Mouse (Mus musculus) limb, embryonic 13.5 days (tissue): Measurements from ENCODE around the gene Fbxo45. TPM values are rescaled to one million over a fixed set of nuclear protein-coding genes. Genes with fewer than 3 reads are reported as not detected.
"Not testable (repeated sequence)": the region's sequence is repeated elsewhere in the genome, so short reads cannot be mapped to it uniquely, and the experiment has no call there.

Experiments
- ATAC-seq: fragments of 200-750 bp; cut with Nextera tagmentation; 2 replicates; pipeline ENCODE4 v1.8.0; 2017; ENCODE audit warnings: low read depth, moderate number of reproducible peaks, moderate TSS enrichment; ENCODE audit not compliant: low FRiP score
- H3K27ac ChIP-seq: fragments of 300-500 bp; sonication (generic); 2 replicates; pipeline ENCODE4 v1.5.1; 2015; ENCODE audit warnings: inconsistent platforms, mild to moderate bottlenecking, moderate library complexity
- H3K27me3 ChIP-seq: fragments of 300-500 bp; sonication (generic); 2 replicates; pipeline ENCODE4 v1.6.1; 2015; ENCODE audit warnings: mild to moderate bottlenecking, inconsistent platforms
- H3K36me3 ChIP-seq: fragments of 300-500 bp; sonication (generic); 2 replicates; pipeline ENCODE4 v1.6.1; 2015; ENCODE audit warnings: inconsistent platforms, mild to moderate bottlenecking, moderate library complexity
- H3K4me1 ChIP-seq: fragments of 300-500 bp; sonication (generic); 2 replicates; pipeline ENCODE4 v1.6.1; 2015; ENCODE audit warnings: inconsistent platforms
- H3K4me2 ChIP-seq: fragments of 300-500 bp; sonication (generic); replicated peaks from 2 replicates; pipeline ENCODE4 v1.6.1; 2015; ENCODE audit warnings: inconsistent platforms, mild to moderate bottlenecking, moderate library complexity
- H3K4me3 ChIP-seq: fragments of 300-500 bp; sonication (generic); 2 replicates; pipeline ENCODE4 v1.5.1; 2015; ENCODE audit warnings: moderate library complexity, mild to moderate bottlenecking, inconsistent platforms
- H3K9ac ChIP-seq: fragments of 300-500 bp; sonication (generic); 2 replicates; pipeline ENCODE4 v1.6.1; 2015; ENCODE audit warnings: mild to moderate bottlenecking, inconsistent platforms
- H3K9me3 ChIP-seq: fragments of 300-500 bp; sonication (generic); 2 replicates; pipeline ENCODE4 v1.6.1; 2016; ENCODE audit warnings: inconsistent platforms
- WGBS: fragments of 180-500 bp; shearing (Covaris S2); methylation state at CpG from one replicate; pipeline ENCODE4 v1.1.7; 2015; 5-methylcytosine and 5-hydroxymethylcytosine counted together
- polyA plus RNA-seq: library from polyadenylated mRNA; unstranded; fragments of >200 nt; fragmentation: Nextera tagmentation; extraction: Ambion mirVana; gene quantifications from 2 replicates; pipeline ENCODE4 v1.2.1, GENCODE M21; 2015

Gene Fbxo45
- polyA plus RNA-seq = 10.5 and 12.3 TPM in 2 replicates

DNA sequence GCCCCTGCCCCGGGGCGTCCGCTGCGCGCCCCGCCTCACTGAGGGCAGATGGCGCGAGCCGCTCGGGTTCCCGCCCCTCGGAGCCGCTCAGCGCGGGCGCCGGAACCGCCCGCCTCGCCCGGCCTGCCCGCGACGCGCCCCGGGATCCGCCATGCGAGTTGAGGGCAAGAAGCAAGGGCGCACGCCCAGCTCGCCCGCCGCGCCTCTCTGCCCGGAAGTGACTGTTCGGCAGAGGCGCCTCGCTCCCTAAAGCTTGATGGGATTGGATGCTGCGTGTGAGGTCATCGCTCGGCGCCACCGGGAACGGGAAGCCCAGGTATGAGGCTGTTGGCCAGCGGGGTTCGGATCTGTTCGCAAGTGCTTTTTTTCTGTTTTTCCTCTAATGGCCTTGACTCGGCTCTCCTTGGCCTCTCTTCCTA, at the start of gene Fbxo45, which contains the start of gene Wdr53:
Gene Fbxo45, minus strand, starts transcription at position 207 of the 419 bp plus-strand sequence.
Gene Wdr53, plus strand, starts transcription at position 276 of the 419 bp plus-strand sequence.
- peak within 1 kb of the TSS; percentile 94 for H3K27ac ChIP-seq
- H3K4me2 ChIP-seq = peak within 1 kb of the TSS; percentile 74
- ATAC-seq = peak; percentile 98
- 1% methylated on average over 48 of the region's 48 CpGs for WGBS
- H3K4me1 ChIP-seq = peaks cover 28% of the 10 kb centered on the region
- peak within 1 kb of the TSS; percentile 92 for H3K4me3 ChIP-seq
- H3K27me3 ChIP-seq = no peaks in the 10 kb centered on the region
- no peaks in the 10 kb centered on the region for H3K9me3 ChIP-seq
- H3K36me3 ChIP-seq = peaks cover 7% of the 10 kb centered on the region; the same call in 1 of the 2 replicates
- H3K9ac ChIP-seq = peak within 1 kb of the TSS; percentile 95

DNA sequence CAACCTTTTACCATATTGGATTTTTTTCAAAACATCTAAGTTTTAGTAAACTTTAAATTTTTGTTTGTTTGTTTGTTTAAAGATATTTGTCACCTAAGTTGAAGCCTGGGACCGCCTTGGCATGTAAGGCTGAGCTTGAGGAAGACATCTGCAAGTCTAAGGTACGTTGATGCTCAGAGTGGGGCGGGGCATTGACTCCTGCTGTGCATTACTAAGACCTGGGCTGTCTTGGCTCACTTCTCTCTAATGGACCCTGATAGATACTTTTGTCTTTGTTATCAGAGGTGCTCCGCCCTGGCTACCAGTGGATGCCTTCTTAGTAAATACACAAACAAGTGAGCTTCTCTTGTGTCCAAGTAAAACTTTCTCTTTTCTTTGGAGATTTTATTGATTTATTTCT, 44.9 kb upstream of the Fbxo45 start:
- no peak overlapping the region for H3K27ac ChIP-seq
- no peak overlapping the region for H3K4me3 ChIP-seq
- H3K9me3 ChIP-seq = no peaks in the 10 kb centered on the region
- no peaks in the 10 kb centered on the region for H3K4me1 ChIP-seq
- H3K9ac ChIP-seq = no peak overlapping the region
- WGBS = 95% methylated on average over 4 of the region's 4 CpGs
- ATAC-seq = no peak
- H3K36me3 ChIP-seq = peaks cover 59% of the 10 kb centered on the region
- no peak overlapping the region for H3K4me2 ChIP-seq
- H3K27me3 ChIP-seq = no peaks in the 10 kb centered on the region

DNA sequence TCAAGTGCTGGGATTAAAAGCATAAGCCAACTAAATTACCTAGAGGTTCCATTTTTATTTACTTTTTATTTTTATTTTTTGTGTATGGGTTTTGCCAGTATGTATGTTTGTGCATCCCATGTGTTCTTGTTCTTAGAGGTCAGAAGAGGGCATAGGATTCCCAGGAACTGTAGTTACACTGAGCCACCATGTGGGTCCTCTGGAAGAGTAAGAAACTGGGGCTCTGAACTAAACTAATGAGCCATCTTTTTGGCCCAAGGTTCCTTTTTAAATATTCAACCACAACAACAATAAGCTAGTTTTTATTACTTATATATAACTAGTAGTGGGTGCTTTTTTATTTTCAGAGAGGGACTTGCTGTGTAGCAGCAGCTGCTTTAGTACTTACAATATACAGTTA, 35.6 kb upstream of the Fbxo45 start:
- H3K36me3 ChIP-seq = peaks cover 63% of the 10 kb centered on the region
- H3K4me3 ChIP-seq = no peak overlapping the region
- peaks cover 31% of the 10 kb centered on the region for H3K4me1 ChIP-seq
- H3K4me2 ChIP-seq = no peak overlapping the region
- no peaks in the 10 kb centered on the region for H3K27me3 ChIP-seq
- H3K27ac ChIP-seq = no peak overlapping the region
- H3K9me3 ChIP-seq = peaks cover 8% of the 10 kb centered on the region; the same call in 1 of the 2 replicates
- no peak for ATAC-seq
- no peak overlapping the region for H3K9ac ChIP-seq

DNA sequence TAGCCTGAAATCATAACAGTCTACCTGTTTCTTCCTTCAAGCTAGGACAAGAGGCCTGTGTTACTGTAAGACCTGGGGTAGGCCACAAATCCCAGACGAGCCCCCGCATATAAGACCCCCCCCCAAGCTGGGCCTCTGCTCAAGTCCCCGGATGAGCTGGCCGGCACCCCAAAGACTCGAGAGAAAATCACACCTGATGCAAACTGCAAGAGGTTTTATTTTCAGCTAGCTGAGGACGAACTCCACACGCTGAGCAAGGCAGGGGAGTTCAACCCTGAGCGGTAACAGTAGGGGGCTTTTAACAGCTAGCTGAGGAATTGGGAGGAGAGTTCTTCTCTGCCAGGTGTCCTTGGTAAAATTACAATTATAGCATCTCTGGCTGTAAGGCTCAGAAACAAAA, 33.3 kb upstream of the Fbxo45 start:
- peak overlapping the region; percentile 47 for H3K4me2 ChIP-seq
- H3K4me1 ChIP-seq = peaks cover 36% of the 10 kb centered on the region
- H3K36me3 ChIP-seq = peaks cover 40% of the 10 kb centered on the region
- H3K27ac ChIP-seq = no peak overlapping the region
- no peaks in the 10 kb centered on the region for H3K27me3 ChIP-seq
- peak overlapping the region; percentile 15 for H3K4me3 ChIP-seq
- H3K9me3 ChIP-seq = peaks cover 8% of the 10 kb centered on the region; the same call in 1 of the 2 replicates
- H3K9ac ChIP-seq = no peak overlapping the region
- ATAC-seq = no peak
- 81% methylated on average over 8 of the region's 8 CpGs for WGBS

DNA sequence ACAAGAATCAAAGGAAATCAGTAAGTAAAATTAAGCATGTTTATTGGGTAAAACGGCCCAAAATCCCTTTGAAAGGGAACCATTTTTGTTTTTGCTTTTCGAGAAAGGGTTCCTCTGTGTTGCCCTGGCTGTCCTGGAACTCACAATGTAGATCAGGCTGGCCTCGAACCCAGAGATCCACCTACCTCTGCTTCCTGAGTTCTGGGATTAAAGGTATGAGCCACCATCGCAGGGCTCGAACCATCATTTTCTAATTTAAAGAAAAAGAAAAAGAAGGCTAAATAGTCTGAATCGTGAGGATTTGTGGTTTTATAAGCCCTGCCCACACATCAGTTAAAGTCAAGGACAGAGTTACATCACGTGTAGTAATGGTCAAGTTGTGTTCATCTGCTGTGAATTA, 31.4 kb upstream of the Fbxo45 start:
- Histone ChIP-seq H3K27ac (0 out of 2 replicates have a peak overlapping the region, but pooled peaks have one; percentile 95), H3K4me2 (peak overlapping the region; percentile 75)

DNA sequence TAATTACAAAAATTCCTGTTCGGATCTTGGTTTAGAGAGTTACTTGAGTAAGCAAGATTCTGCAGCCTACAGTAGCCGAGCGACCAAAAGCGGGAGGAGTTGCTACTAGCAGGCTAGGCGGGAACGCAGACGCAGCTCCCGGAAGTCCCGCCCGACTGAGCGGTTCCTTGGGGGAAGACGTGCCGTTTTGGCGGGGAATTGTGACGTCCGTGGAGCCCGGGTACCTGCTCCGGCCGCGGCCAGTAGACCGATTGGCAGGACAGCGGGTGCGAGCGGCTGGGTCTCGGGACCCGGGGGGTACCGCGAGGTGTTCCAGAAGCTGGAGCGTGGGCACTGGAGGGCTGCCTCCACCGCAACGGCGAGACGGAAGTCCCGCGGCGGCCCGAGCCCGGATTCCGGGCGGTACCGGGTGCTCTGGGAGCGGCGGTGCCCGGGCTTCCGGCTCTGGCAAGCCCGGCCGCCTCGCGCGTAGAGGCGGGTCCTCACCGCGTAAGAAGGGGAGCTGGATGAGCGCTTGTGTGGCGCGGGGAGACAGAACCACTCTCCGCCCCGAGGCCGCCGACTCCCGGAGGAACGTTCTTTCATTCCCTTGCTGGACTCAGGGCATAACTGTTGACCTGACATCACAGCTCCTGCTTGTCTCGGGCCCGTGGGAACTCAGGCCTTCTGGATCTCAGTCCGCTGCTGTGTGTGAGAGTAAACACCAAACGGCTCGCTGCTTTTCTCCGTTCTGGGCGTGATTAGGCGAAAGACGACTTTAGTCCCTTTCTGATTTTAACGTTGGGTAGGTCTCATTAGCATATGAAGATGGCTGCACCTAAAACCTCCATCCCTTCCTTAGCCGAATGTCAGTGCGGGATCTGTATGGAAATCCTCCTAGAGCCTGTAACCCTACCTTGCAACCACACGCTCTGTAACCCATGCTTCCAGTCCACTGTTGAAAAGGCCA, 30.6 kb upstream of the Fbxo45 start, which contains the start of gene Rnf168:
Gene Rnf168, plus strand, starts transcription at position 152 of the 949 bp plus-strand sequence.
- ATAC-seq = peak; percentile 93
- H3K27me3 ChIP-seq = no peaks in the 10 kb centered on the region

More for the DNA sequence above, 31.4 kb upstream of the Fbxo45 start:
- Histone ChIP-seq H3K9me3 (peaks cover 8% of the 10 kb centered on the region; the same call in 1 of the 2 replicates), H3K27me3 (no peaks in the 10 kb centered on the region), H3K36me3 (peaks cover 22% of the 10 kb centered on the region), H3K9ac (peak overlapping the region; percentile 92), H3K4me1 (peaks cover 36% of the 10 kb centered on the region), H3K4me3 (peak overlapping the region; percentile 80)
- no peak for ATAC-seq
- 51% methylated on average over 7 of the region's 7 CpGs for WGBS

DNA sequence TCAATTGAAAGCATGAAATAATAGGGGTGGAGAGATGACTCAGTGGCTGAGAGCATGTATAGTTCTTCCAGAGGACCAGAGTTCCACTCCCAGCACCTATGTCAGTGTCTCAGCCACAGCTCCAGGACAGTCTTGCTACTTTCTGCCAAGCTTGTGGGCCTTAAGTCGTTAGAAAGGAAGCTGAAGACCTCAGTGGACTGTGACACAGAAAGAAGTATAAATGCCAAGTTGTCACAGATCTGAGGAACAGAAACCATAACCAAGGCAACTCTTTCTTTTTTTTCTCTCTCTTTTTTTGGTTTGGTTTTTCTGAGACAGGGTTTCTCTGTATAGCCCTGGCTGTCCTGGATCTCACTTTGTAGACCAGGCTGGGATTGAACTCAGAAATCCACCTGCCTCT, 28.9 kb upstream of the Fbxo45 start:
- H3K9me3 ChIP-seq = peaks cover 8% of the 10 kb centered on the region; the same call in 1 of the 2 replicates
- 71% methylated on average over 1 of the region's 1 CpGs for WGBS
- H3K4me2 ChIP-seq = no peak overlapping the region
- H3K27ac ChIP-seq = no peak overlapping the region
- H3K36me3 ChIP-seq = peaks cover 8% of the 10 kb centered on the region; the same call in 1 of the 2 replicates
- ATAC-seq = no peak
- H3K4me1 ChIP-seq = peaks cover 29% of the 10 kb centered on the region
- no peak overlapping the region for H3K4me3 ChIP-seq
- H3K27me3 ChIP-seq = no peaks in the 10 kb centered on the region
- H3K9ac ChIP-seq = no peak overlapping the region

More for the DNA sequence above, 30.6 kb upstream of the Fbxo45 start, which contains the start of gene Rnf168:
- Histone ChIP-seq H3K9ac (peak within 1 kb of the TSS; percentile 92), H3K4me1 (peaks cover 36% of the 10 kb centered on the region), H3K27ac (peak within 1 kb of the TSS; percentile 95), H3K4me3 (peak within 1 kb of the TSS; percentile 80), H3K36me3 (peaks cover 14% of the 10 kb centered on the region), H3K9me3 (peaks cover 8% of the 10 kb centered on the region; the same call in 1 of the 2 replicates), H3K4me2 (peak within 1 kb of the TSS; percentile 75)
- WGBS = under 1% methylated on average over 75 of the region's 75 CpGs

DNA sequence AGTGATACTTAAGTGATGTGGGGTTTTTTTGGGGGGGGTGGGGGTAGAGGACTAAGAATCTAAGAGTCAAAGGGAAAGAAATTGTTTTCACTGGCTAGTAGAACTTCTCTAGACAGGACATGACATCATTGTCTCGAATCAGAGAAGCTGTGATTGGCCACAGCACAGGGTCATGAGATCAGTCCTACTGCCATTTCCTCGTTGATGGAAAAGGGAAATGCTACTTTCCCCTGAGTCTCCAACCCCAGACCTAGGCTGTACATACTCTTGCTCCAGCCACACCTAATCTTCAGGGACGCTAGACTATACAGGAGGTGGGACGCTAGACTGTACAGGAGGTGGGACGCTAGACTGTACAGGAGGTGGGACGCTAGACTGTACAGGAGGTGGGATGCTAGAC, 28.1 kb upstream of the Fbxo45 start:
- H3K4me3 ChIP-seq = no peak overlapping the region
- peaks cover 4% of the 10 kb centered on the region; the same call in 1 of the 2 replicates for H3K36me3 ChIP-seq
- H3K9ac ChIP-seq = no peak overlapping the region
- H3K9me3 ChIP-seq = peaks cover 4% of the 10 kb centered on the region; the same call in 1 of the 2 replicates
- H3K4me2 ChIP-seq = no peak overlapping the region
- peaks cover 22% of the 10 kb centered on the region for H3K4me1 ChIP-seq
- no peak overlapping the region for H3K27ac ChIP-seq
- H3K27me3 ChIP-seq = no peaks in the 10 kb centered on the region
- ATAC-seq = no peak
- WGBS = 92% methylated on average over 6 of the region's 6 CpGs

DNA sequence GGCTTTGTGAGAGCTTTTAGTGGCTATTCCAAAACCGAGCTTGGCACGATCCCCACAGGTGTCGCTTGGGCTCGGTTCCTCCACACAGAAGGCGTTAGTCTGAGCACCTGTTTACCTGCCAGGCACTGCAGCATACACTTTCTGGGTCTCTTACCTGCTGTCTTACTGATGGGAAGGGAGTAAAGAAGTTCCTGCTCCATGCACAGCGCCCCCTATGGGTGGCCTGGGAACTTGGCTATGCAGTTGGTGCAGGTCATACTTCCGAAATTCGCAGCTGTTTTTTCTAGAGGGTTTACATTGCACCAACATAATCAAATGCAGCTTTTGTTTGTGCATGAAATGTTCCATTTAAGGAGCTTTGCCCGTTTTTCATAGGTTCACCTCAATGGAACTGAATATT, 26.4 kb upstream of the Fbxo45 start:
- Histone ChIP-seq H3K36me3 (no peaks in the 10 kb centered on the region), H3K4me1 (peaks cover 6% of the 10 kb centered on the region), H3K4me3 (no peak overlapping the region), H3K4me2 (no peak overlapping the region), H3K9me3 (no peaks in the 10 kb centered on the region), H3K27me3 (no peaks in the 10 kb centered on the region), H3K9ac (no peak overlapping the region), H3K27ac (no peak overlapping the region)
- WGBS = 51% methylated on average over 9 of the region's 9 CpGs
- no peak for ATAC-seq

DNA sequence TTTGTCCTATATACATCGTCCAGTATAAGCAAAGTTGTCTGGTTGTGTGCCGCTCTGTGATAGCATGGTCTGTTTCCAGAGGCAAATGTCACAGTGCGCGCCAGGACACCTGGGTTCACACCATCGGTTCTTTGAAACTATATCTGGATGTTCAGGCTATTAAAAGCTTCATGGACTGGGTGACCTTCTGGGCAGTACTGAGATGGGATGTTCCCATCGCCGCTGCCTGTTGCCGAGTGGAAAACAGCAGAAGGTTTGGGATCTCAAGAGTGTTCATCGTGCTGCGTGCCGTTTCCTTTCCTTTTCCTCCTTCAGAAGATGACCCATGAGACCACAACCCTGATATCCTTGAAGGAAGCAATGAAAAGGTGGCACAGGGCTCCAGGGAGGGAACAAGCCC, 24.3 kb upstream of the Fbxo45 start, which contains the start of gene Smco1:
Gene Smco1, plus strand, starts transcription at position 178 of the 400 bp plus-strand sequence.
- Histone ChIP-seq H3K9ac (no peak within 1 kb of the TSS), H3K27me3 (no peaks in the 10 kb centered on the region), H3K9me3 (no peaks in the 10 kb centered on the region), H3K4me1 (no peaks in the 10 kb centered on the region), H3K4me3 (no peak within 1 kb of the TSS), H3K36me3 (no peaks in the 10 kb centered on the region), H3K4me2 (no peak within 1 kb of the TSS), H3K27ac (no peak within 1 kb of the TSS)
- no peak for ATAC-seq
- WGBS = 86% methylated on average over 11 of the region's 11 CpGs

DNA sequence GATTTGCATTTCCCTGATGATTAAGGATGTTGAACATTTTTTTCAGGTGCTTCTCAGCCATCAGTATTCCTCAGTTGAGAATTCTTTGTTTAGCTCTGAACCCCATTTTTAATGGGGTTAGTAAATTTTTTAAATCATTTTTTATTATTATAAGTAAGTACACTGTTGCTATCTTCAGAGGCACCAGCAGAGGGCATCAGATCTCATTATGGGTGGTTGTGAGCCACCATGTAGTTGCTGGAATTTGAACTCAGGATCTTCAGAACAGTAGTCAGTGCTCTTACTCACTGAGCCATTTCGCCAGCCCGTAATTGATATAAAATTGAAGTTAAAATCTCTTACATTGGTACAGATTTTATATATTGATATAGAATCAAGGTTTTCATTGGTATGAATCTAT, 17.3 kb upstream of the Fbxo45 start:
- H3K4me2 ChIP-seq, H3K27me3 ChIP-seq, ATAC-seq, H3K27ac ChIP-seq, H3K9ac ChIP-seq, H3K4me1 ChIP-seq, H3K36me3 ChIP-seq, H3K9me3 ChIP-seq, H3K4me3 ChIP-seq: not testable (repeated sequence)
- WGBS = 83% methylated on average over 2 of the region's 2 CpGs

DNA sequence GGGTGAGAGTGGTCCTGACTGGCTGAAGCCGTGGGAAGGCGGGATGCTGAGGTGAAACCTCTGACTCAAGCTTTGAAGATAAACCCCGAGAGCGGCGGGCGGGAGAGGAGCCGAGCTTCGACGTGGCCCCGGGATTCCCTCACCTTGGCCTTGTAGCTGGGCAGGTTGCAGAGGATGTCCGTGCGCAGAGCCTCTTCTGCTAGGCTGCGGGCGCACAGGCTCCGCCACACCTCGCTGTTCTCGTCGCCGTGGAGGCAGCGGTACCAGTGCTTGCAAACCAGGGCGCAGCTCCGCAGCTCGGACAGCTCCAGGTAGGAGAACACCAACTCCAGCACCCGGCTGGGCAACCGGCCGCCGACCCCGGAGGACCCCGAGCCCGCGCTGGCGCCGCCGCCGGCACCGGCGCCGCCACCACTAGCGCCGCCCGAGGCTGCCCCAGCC, 587 bp downstream of the Fbxo45 start:
- no peaks in the 10 kb centered on the region for H3K27me3 ChIP-seq
- H3K27ac ChIP-seq = peak overlapping the region; percentile 94
- peak overlapping the region; percentile 92 for H3K4me3 ChIP-seq
- no peaks in the 10 kb centered on the region for H3K9me3 ChIP-seq
- peak overlapping the region; percentile 74 for H3K4me2 ChIP-seq
- peaks cover 28% of the 10 kb centered on the region for H3K4me1 ChIP-seq
- under 1% methylated on average over 39 of the region's 41 CpGs for WGBS
- H3K9ac ChIP-seq = peak overlapping the region; percentile 95
- ATAC-seq = peak; percentile 66
- H3K36me3 ChIP-seq = peaks cover 4% of the 10 kb centered on the region; the same call in 1 of the 2 replicates
